Mouse (Mus musculus): ENCODE measurements at regions not wholly inside any gene's neighbourhood (a gene's known extent, or its start where the extent isn't known, plus 50 kb on each side); places are given as distances from the start of the nearest gene placed in this dataset.
A peak's percentile ranks its signal among the peaks of the same experiment; 100 is the strongest.

- H3K4me3 ChIP-seq (replicated peaks): no peak overlapping the region
- no peaks in the 10 kb centered on the region for H3K4me1 ChIP-seq
- 50% methylated on average over 10 of the region's 10 CpGs for WGBS
- no peak for ATAC-seq (ENCODE audit: insufficient read depth, low FRiP score, low read depth)
- no peaks in the 10 kb centered on the region for H3K9me3 ChIP-seq
- no peaks in the 10 kb centered on the region for H3K27me3 ChIP-seq (replicated peaks)
- H3K36me3 ChIP-seq: no peaks in the 10 kb centered on the region
- H3K27ac ChIP-seq: no peak overlapping the region
- no peak overlapping the region for H3K4me2 ChIP-seq
- H3K9ac ChIP-seq: no peak overlapping the region
Observed at GRCm38 (mm10) chr1:75786173-75786820, 240.2 kb downstream of the Slc4a3 start.

- no peak overlapping the region for H3K4me3 ChIP-seq (replicated peaks)
- no peaks in the 10 kb centered on the region for H3K9me3 ChIP-seq
- no peaks in the 10 kb centered on the region for H3K36me3 ChIP-seq
- no peak overlapping the region for H3K9ac ChIP-seq
- H3K4me1 ChIP-seq: no peaks in the 10 kb centered on the region
- no peak for ATAC-seq (ENCODE audit: insufficient read depth, low FRiP score, low read depth)
- 73% methylated on average over 1 of the region's 1 CpGs for WGBS
- no peaks in the 10 kb centered on the region for H3K27me3 ChIP-seq (replicated peaks)
- no peak overlapping the region for H3K4me2 ChIP-seq
- H3K27ac ChIP-seq: no peak overlapping the region
Observed at GRCm38 (mm10) chr1:75791509-75791908, 245.4 kb downstream of the Slc4a3 start.

GRCm38 (mm10) chr1:75797793-75798192, 251.7 kb downstream of the Slc4a3 start:
- no peak overlapping the region for H3K4me2 ChIP-seq
- no peaks in the 10 kb centered on the region for H3K36me3 ChIP-seq
- no peak overlapping the region for H3K9ac ChIP-seq
- H3K4me1 ChIP-seq: no peaks in the 10 kb centered on the region
- H3K27ac ChIP-seq: no peak overlapping the region
- 63% methylated on average over 6 of the region's 6 CpGs for WGBS
- H3K27me3 ChIP-seq (replicated peaks): no peaks in the 10 kb centered on the region
- H3K9me3 ChIP-seq: no peaks in the 10 kb centered on the region
- ATAC-seq (ENCODE audit: insufficient read depth, low FRiP score, low read depth): no peak
- H3K4me3 ChIP-seq (replicated peaks): no peak overlapping the region

- H3K4me3 ChIP-seq (replicated peaks): no peak overlapping the region
Observed at GRCm38 (mm10) chr1:75798375-75799099, 252.5 kb downstream of the Slc4a3 start.

GRCm38 (mm10) chr1:75804473-75804872, 258.4 kb downstream of the Slc4a3 start:
- H3K27me3 ChIP-seq (replicated peaks): no peaks in the 10 kb centered on the region
- 74% methylated on average over 2 of the region's 2 CpGs for WGBS
- H3K27ac ChIP-seq: no peak overlapping the region
- ATAC-seq (ENCODE audit: insufficient read depth, low FRiP score, low read depth): no peak
- H3K4me1 ChIP-seq: no peaks in the 10 kb centered on the region
- H3K9me3 ChIP-seq: no peaks in the 10 kb centered on the region
- no peaks in the 10 kb centered on the region for H3K36me3 ChIP-seq
- no peak overlapping the region for H3K4me3 ChIP-seq (replicated peaks)
- H3K9ac ChIP-seq: no peak overlapping the region
- H3K4me2 ChIP-seq: no peak overlapping the region

More at GRCm38 (mm10) chr1:75798375-75799099, 252.5 kb downstream of the Slc4a3 start:
- H3K27ac ChIP-seq: no peak overlapping the region
- H3K9ac ChIP-seq: no peak overlapping the region
- no peaks in the 10 kb centered on the region for H3K27me3 ChIP-seq (replicated peaks)
- ATAC-seq (ENCODE audit: insufficient read depth, low FRiP score, low read depth): peak; percentile 31; the same call in 1 of the 2 replicates
- no peaks in the 10 kb centered on the region for H3K36me3 ChIP-seq
- 53% methylated on average over 6 of the region's 6 CpGs for WGBS
- H3K4me2 ChIP-seq: no peak overlapping the region
- H3K9me3 ChIP-seq: no peaks in the 10 kb centered on the region
- no peaks in the 10 kb centered on the region for H3K4me1 ChIP-seq

GRCm38 (mm10) chr1:75812471-75812870, 266.4 kb downstream of the Slc4a3 start:
- no peaks in the 10 kb centered on the region for H3K27me3 ChIP-seq (replicated peaks)
- H3K4me2 ChIP-seq: no peak overlapping the region
- ATAC-seq (ENCODE audit: insufficient read depth, low FRiP score, low read depth): no peak
- no peaks in the 10 kb centered on the region for H3K4me1 ChIP-seq
- 78% methylated on average over 3 of the region's 3 CpGs for WGBS
- H3K4me3 ChIP-seq (replicated peaks): no peak overlapping the region
- no peak overlapping the region for H3K9ac ChIP-seq
- H3K9me3 ChIP-seq: no peaks in the 10 kb centered on the region
- H3K36me3 ChIP-seq: no peaks in the 10 kb centered on the region
- H3K27ac ChIP-seq: no peak overlapping the region

- no peak overlapping the region for H3K4me2 ChIP-seq
- H3K9me3 ChIP-seq: no peaks in the 10 kb centered on the region
- ATAC-seq (ENCODE audit: insufficient read depth, low FRiP score, low read depth): no peak
- no peak overlapping the region for H3K4me3 ChIP-seq (replicated peaks)
- H3K27ac ChIP-seq: no peak overlapping the region
- WGBS: 67% methylated on average over 5 of the region's 5 CpGs
- H3K4me1 ChIP-seq: no peaks in the 10 kb centered on the region
- H3K27me3 ChIP-seq (replicated peaks): no peaks in the 10 kb centered on the region
- H3K36me3 ChIP-seq: no peaks in the 10 kb centered on the region
- no peak overlapping the region for H3K9ac ChIP-seq
Observed at GRCm38 (mm10) chr1:75826202-75826601, 280.1 kb downstream of the Slc4a3 start.

GRCm38 (mm10) chr1:75833071-75833830, 287.2 kb downstream of the Slc4a3 start:
- H3K9ac ChIP-seq: no peak overlapping the region
- no peak overlapping the region for H3K4me3 ChIP-seq (replicated peaks)
- no peaks in the 10 kb centered on the region for H3K36me3 ChIP-seq
- H3K4me2 ChIP-seq: peak overlapping the region; percentile 30; the same call in 1 of the 2 replicates
- no peak overlapping the region for H3K27ac ChIP-seq
- H3K27me3 ChIP-seq (replicated peaks): no peaks in the 10 kb centered on the region
- WGBS: 41% methylated on average over 12 of the region's 12 CpGs
- H3K4me1 ChIP-seq: 0 out of 2 replicates have a peak, but pooled peaks cover 4% of the 10 kb centered on the region
- ATAC-seq (ENCODE audit: insufficient read depth, low FRiP score, low read depth): no peak
- no peaks in the 10 kb centered on the region for H3K9me3 ChIP-seq

GRCm38 (mm10) chr1:75834361-75834760, 288.3 kb downstream of the Slc4a3 start:
- ATAC-seq (ENCODE audit: insufficient read depth, low FRiP score, low read depth): no peak
- no peak overlapping the region for H3K4me2 ChIP-seq
- WGBS: 58% methylated on average over 3 of the region's 3 CpGs
- H3K4me3 ChIP-seq (replicated peaks): no peak overlapping the region
- H3K9me3 ChIP-seq: no peaks in the 10 kb centered on the region
- H3K4me1 ChIP-seq: 0 out of 2 replicates have a peak, but pooled peaks cover 4% of the 10 kb centered on the region
- no peak overlapping the region for H3K27ac ChIP-seq
- no peak overlapping the region for H3K9ac ChIP-seq
- no peaks in the 10 kb centered on the region for H3K27me3 ChIP-seq (replicated peaks)
- no peaks in the 10 kb centered on the region for H3K36me3 ChIP-seq

- no peaks in the 10 kb centered on the region for H3K4me1 ChIP-seq
Observed at GRCm38 (mm10) chr1:75839551-75840223, 293.6 kb downstream of the Slc4a3 start.

GRCm38 (mm10) chr1:75842396-75842795, 296.3 kb downstream of the Slc4a3 start:
- no peaks in the 10 kb centered on the region for H3K9me3 ChIP-seq
- H3K36me3 ChIP-seq: no peaks in the 10 kb centered on the region
- H3K4me3 ChIP-seq (replicated peaks): no peak overlapping the region
- no peaks in the 10 kb centered on the region for H3K4me1 ChIP-seq
- no peak overlapping the region for H3K4me2 ChIP-seq
- no peak for ATAC-seq (ENCODE audit: insufficient read depth, low FRiP score, low read depth)
- no peak overlapping the region for H3K27ac ChIP-seq
- H3K27me3 ChIP-seq (replicated peaks): no peaks in the 10 kb centered on the region
- WGBS: 73% methylated on average over 4 of the region's 4 CpGs
- H3K9ac ChIP-seq: no peak overlapping the region

More at GRCm38 (mm10) chr1:75839551-75840223, 293.6 kb downstream of the Slc4a3 start:
- H3K36me3 ChIP-seq: no peaks in the 10 kb centered on the region
- no peak overlapping the region for H3K9ac ChIP-seq
- 85% methylated on average over 11 of the region's 11 CpGs for WGBS
- H3K27ac ChIP-seq: no peak overlapping the region
- ATAC-seq (ENCODE audit: insufficient read depth, low FRiP score, low read depth): no peak
- no peak overlapping the region for H3K4me3 ChIP-seq (replicated peaks)
- H3K4me2 ChIP-seq: no peak overlapping the region
- no peaks in the 10 kb centered on the region for H3K27me3 ChIP-seq (replicated peaks)
- H3K9me3 ChIP-seq: no peaks in the 10 kb centered on the region

Data from stomach, embryonic 15.5 days (tissue).